Mouse (Mus musculus): ENCODE results near the gene Ube4b. TPM values are rescaled to one million over a fixed set of nuclear protein-coding genes. Genes with fewer than 3 reads are reported as not detected.

Ube4b gene
- polyA plus RNA-seq, 1 experiment from 2014 or later: 28.8 TPM

DNA sequence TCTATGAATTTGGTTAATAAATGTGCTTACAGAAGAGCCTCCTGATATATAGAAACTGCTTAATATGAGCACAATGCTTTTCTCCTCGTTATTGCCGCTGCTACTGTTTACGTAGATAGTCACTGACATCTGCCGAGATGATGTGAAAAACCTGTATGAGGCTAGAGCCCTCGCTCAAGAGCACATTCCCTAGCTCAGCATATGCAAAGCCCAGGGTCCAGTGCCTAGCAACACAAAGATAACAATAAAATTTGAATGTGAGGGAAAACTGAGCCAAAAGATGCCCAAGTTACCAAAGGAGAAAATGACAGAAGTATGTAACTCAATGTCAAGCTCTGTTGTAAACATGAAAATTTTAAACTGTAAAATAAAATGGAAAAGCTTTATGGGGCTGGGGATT lies 123.0 kb downstream of the Ube4b start:
- H3K4me3 ChIP-seq (replicated peaks; ENCODE audit: low read depth, low read length): no peak overlapping the region
- H3K27me3 ChIP-seq (ENCODE audit: insufficient read depth, low read length): no peaks in the 10 kb centered on the region
- ATAC-seq (replicated peaks; ENCODE audit: low FRiP score, low read depth) (no peak), DNase-seq (ENCODE audit: low spot score) (no peak)
- TF ChIP-seq CTCF (IDR thresholded peaks at IDR 0.05; ENCODE audit: low read depth): no peak
- no peaks in the 10 kb centered on the region for H3K4me1 ChIP-seq (replicated peaks; ENCODE audit: insufficient read depth, low read length)
- WGBS: 70% methylated on average over 5 of the region's 5 CpGs
- H3K4me2 ChIP-seq (ENCODE audit: low read length): no peak overlapping the region
- H3K9ac ChIP-seq (ENCODE audit: low read depth, low read length): no peak overlapping the region
- no peak overlapping the region for H3K27ac ChIP-seq
- H3K36me3 ChIP-seq (ENCODE audit: insufficient read depth, low read length): no peaks in the 10 kb centered on the region
- H3K9me3 ChIP-seq (replicated peaks; ENCODE audit: low read length): no peaks in the 10 kb centered on the region

GRCm38 (mm10) chr4:149302751-149303150 lies 123.8 kb downstream of the Ube4b start:
- Histone ChIP-seq H3K27me3 (ENCODE audit: insufficient read depth, low read length) (no peaks in the 10 kb centered on the region), H3K4me1 (replicated peaks; ENCODE audit: insufficient read depth, low read length) (no peaks in the 10 kb centered on the region), H3K27ac (no peak overlapping the region), H3K9me3 (replicated peaks; ENCODE audit: low read length) (no peaks in the 10 kb centered on the region), H3K36me3 (ENCODE audit: insufficient read depth, low read length) (no peaks in the 10 kb centered on the region), H3K9ac (ENCODE audit: low read depth, low read length) (no peak overlapping the region), H3K4me2 (ENCODE audit: low read length) (no peak overlapping the region), H3K4me3 (replicated peaks; ENCODE audit: low read depth, low read length) (no peak overlapping the region)
- ATAC-seq (replicated peaks; ENCODE audit: low FRiP score, low read depth) (no peak), DNase-seq (ENCODE audit: low spot score) (no peak)
- TF ChIP-seq CTCF (IDR thresholded peaks at IDR 0.05; ENCODE audit: low read depth): no peak
- WGBS: 66% methylated on average over 5 of the region's 5 CpGs

DNA sequence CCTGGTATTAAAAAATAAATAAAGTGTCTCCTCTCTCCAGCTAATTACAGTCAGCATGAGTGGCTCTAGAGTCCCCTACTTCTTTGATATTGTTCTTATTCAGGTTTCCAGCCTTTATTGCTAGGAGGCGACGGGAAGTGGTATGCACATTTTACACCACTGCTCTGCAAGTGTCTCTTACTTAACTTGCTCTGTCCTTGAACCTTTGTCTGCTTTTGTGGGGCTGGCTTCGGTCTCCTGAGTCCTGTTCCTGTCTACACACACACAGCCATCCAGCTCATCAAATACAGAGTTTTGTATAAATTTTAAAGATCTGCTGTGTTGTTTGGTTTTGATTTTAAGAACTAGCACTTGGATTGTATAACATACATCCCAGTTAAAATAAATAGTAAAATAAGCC lies 124.4 kb downstream of the Ube4b start:
- DNase-seq (ENCODE audit: low spot score) (no peak), ATAC-seq (replicated peaks; ENCODE audit: low FRiP score, low read depth) (no peak)
- H3K27ac ChIP-seq: no peak overlapping the region
- WGBS: 66% methylated on average over 3 of the region's 3 CpGs
- no peaks in the 10 kb centered on the region for H3K9me3 ChIP-seq (replicated peaks; ENCODE audit: low read length)
- H3K36me3 ChIP-seq (ENCODE audit: insufficient read depth, low read length): no peaks in the 10 kb centered on the region
- no peak for TF ChIP-seq CTCF (IDR thresholded peaks at IDR 0.05; ENCODE audit: low read depth)
- no peaks in the 10 kb centered on the region for H3K4me1 ChIP-seq (replicated peaks; ENCODE audit: insufficient read depth, low read length)
- no peak overlapping the region for H3K4me3 ChIP-seq (replicated peaks; ENCODE audit: low read depth, low read length)
- H3K27me3 ChIP-seq (ENCODE audit: insufficient read depth, low read length): no peaks in the 10 kb centered on the region
- no peak overlapping the region for H3K9ac ChIP-seq (ENCODE audit: low read depth, low read length)
- no peak overlapping the region for H3K4me2 ChIP-seq (ENCODE audit: low read length)

- no peak overlapping the region for H3K4me3 ChIP-seq (replicated peaks; ENCODE audit: low read depth, low read length)
- 79% methylated on average over 2 of the region's 2 CpGs for WGBS
- no peak for TF ChIP-seq CTCF (IDR thresholded peaks at IDR 0.05; ENCODE audit: low read depth)
- DNase-seq (ENCODE audit: low spot score) (no peak), ATAC-seq (replicated peaks; ENCODE audit: low FRiP score, low read depth) (no peak)
- H3K9ac ChIP-seq (ENCODE audit: low read depth, low read length): no peak overlapping the region
- H3K4me2 ChIP-seq (ENCODE audit: low read length): no peak overlapping the region
- H3K9me3 ChIP-seq (replicated peaks; ENCODE audit: low read length): no peaks in the 10 kb centered on the region
- H3K4me1 ChIP-seq (replicated peaks; ENCODE audit: insufficient read depth, low read length): no peaks in the 10 kb centered on the region
- H3K27ac ChIP-seq: no peak overlapping the region
- H3K36me3 ChIP-seq (ENCODE audit: insufficient read depth, low read length): no peaks in the 10 kb centered on the region
- no peaks in the 10 kb centered on the region for H3K27me3 ChIP-seq (ENCODE audit: insufficient read depth, low read length)
Observed at GRCm38 (mm10) chr4:149296501-149296900, 130.0 kb downstream of the Ube4b start.

DNA sequence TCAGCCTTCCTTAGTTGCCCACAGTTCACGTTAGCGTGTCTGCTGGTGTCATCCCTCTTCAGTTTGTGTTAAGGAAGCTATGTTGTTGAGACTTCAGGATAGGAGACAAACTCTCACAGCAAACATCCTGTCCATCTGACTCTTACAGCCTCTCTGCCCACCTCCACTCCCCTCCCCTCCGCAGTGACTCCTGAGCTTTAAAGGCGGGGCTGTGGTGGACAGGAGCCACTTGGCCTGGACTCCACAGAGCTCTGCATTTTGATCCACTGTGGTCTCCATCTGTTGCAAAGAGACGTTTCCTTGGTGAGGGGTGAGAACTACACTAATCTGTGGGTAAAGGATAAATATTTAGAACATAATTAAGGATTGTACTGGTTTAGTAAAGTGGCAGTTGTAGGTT lies 133.6 kb downstream of the Ube4b start:
- no peak overlapping the region for H3K27ac ChIP-seq
- TF ChIP-seq CTCF (IDR thresholded peaks at IDR 0.05; ENCODE audit: low read depth): no peak
- no peak for DNase-seq (ENCODE audit: low spot score)

DNA sequence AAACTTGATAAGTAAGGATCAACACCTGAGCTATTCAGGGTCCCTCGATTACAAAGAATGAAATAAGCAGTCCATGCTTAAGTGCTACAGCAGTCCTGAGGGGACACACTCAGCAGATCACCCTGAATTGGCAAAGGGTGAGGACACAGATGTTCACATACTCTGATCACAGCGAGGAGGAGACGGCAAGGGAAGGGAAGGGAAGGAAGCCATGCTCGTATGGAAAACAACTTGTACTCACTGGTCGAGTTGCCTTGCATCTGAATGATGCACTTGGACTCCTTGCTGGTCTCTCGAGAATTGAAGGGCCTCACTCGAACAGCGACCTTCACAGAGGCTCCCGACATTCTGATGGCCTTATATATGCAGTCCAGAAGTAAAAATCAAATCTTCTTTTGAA lies 135.5 kb downstream of the Ube4b start:
- Histone ChIP-seq H3K9ac (ENCODE audit: low read depth, low read length) (no peak overlapping the region), H3K36me3 (ENCODE audit: insufficient read depth, low read length) (no peaks in the 10 kb centered on the region), H3K4me3 (replicated peaks; ENCODE audit: low read depth, low read length) (no peak overlapping the region), H3K4me1 (replicated peaks; ENCODE audit: insufficient read depth, low read length) (0 out of 2 replicates have a peak, but pooled peaks cover 3% of the 10 kb centered on the region), H3K27me3 (ENCODE audit: insufficient read depth, low read length) (no peaks in the 10 kb centered on the region), H3K27ac (no peak overlapping the region), H3K9me3 (replicated peaks; ENCODE audit: low read length) (no peaks in the 10 kb centered on the region), H3K4me2 (ENCODE audit: low read length) (no peak overlapping the region)
- no peak for DNase-seq (ENCODE audit: low spot score)
- no peak for TF ChIP-seq CTCF (IDR thresholded peaks at IDR 0.05; ENCODE audit: low read depth)
- WGBS: 76% methylated on average over 9 of the region's 9 CpGs
- ATAC-seq (replicated peaks; ENCODE audit: low FRiP score, low read depth): no peak

More for the DNA sequence above, 133.6 kb downstream of the Ube4b start:
- Histone ChIP-seq H3K4me1 (replicated peaks; ENCODE audit: insufficient read depth, low read length) (no peaks in the 10 kb centered on the region), H3K27me3 (ENCODE audit: insufficient read depth, low read length) (no peaks in the 10 kb centered on the region), H3K4me2 (ENCODE audit: low read length) (no peak overlapping the region), H3K4me3 (replicated peaks; ENCODE audit: low read depth, low read length) (no peak overlapping the region), H3K9me3 (replicated peaks; ENCODE audit: low read length) (no peaks in the 10 kb centered on the region), H3K9ac (ENCODE audit: low read depth, low read length) (no peak overlapping the region), H3K36me3 (ENCODE audit: insufficient read depth, low read length) (no peaks in the 10 kb centered on the region)
- ATAC-seq (replicated peaks; ENCODE audit: low FRiP score, low read depth): no peak; the same call in 1 of the 2 replicates
- WGBS: 43% methylated on average over 5 of the region's 5 CpGs

GRCm38 (mm10) chr4:149290157-149290750 lies 136.3 kb downstream of the Ube4b start:
- no peaks in the 10 kb centered on the region for H3K36me3 ChIP-seq (ENCODE audit: insufficient read depth, low read length)
- H3K4me3 ChIP-seq (replicated peaks; ENCODE audit: low read depth, low read length): no peak overlapping the region
- H3K27me3 ChIP-seq (ENCODE audit: insufficient read depth, low read length): no peaks in the 10 kb centered on the region
- DNase-seq (ENCODE audit: low spot score) (no peak), ATAC-seq (replicated peaks; ENCODE audit: low FRiP score, low read depth) (no peak)
- no peak overlapping the region for H3K4me2 ChIP-seq (ENCODE audit: low read length)
- H3K9me3 ChIP-seq (replicated peaks; ENCODE audit: low read length): no peaks in the 10 kb centered on the region
- no peak overlapping the region for H3K27ac ChIP-seq
- no peak overlapping the region for H3K9ac ChIP-seq (ENCODE audit: low read depth, low read length)
- WGBS: 73% methylated on average over 7 of the region's 7 CpGs
- H3K4me1 ChIP-seq (replicated peaks; ENCODE audit: insufficient read depth, low read length): 0 out of 2 replicates have a peak, but pooled peaks cover 3% of the 10 kb centered on the region
- no peak for TF ChIP-seq CTCF (IDR thresholded peaks at IDR 0.05; ENCODE audit: low read depth)
